Mouse (Mus musculus) forebrain, postnatal 0 days (tissue): Measurements from ENCODE around the gene Apc2. TPM values are rescaled to one million over a fixed set of nuclear protein-coding genes. Genes with fewer than 3 reads are reported as not detected.
A peak's percentile ranks its signal among the peaks of the same experiment; 100 is the strongest.

ENCODE experiments used
- ATAC-seq: fragments of 200-750 bp; cut with Nextera tagmentation; 2 replicates; pipeline ENCODE4 v1.8.0; 2017; ENCODE audit warnings: mild to moderate bottlenecking, moderate library complexity
- DNase-seq: peaks from one replicate; pipeline ENCODE4 v3.0.0-alpha.2; 2015
- H3K27ac ChIP-seq: fragments of 300-500 bp; sonication (generic); 2 replicates; pipeline ENCODE4 v1.5.1; 2014; ENCODE audit warnings: low read depth, mild to moderate bottlenecking, antibody characterized with exemption, low read length, moderate library complexity, mixed read lengths
- H3K27me3 ChIP-seq: fragments of 300-500 bp; sonication (generic); 2 replicates; pipeline ENCODE4 v1.6.1; 2014; ENCODE audit warnings: mild to moderate bottlenecking, low read length, mixed read lengths; ENCODE audit not compliant: insufficient read depth
- H3K36me3 ChIP-seq: fragments of 300-500 bp; sonication (generic); 2 replicates; pipeline ENCODE4 v1.6.1; 2014; ENCODE audit warnings: mild to moderate bottlenecking, moderate library complexity; ENCODE audit not compliant: insufficient read depth
- H3K4me1 ChIP-seq: fragments of 300-500 bp; sonication (generic); 2 replicates; pipeline ENCODE4 v1.6.1; 2014; ENCODE audit warnings: antibody characterized with exemption; ENCODE audit not compliant: insufficient read depth
- H3K4me2 ChIP-seq: fragments of 300-500 bp; sonication (generic); 2 replicates; pipeline ENCODE4 v1.6.1; 2014; ENCODE audit warnings: low read depth, mild to moderate bottlenecking, moderate library complexity
- H3K4me3 ChIP-seq: fragments of 300-500 bp; sonication (generic); 2 replicates; pipeline ENCODE4 v1.5.1; 2014; ENCODE audit warnings: low read depth, low read length, mixed read lengths
- H3K9ac ChIP-seq: fragments of 300-500 bp; sonication (generic); 2 replicates; pipeline ENCODE4 v1.6.1; 2014; ENCODE audit warnings: mild to moderate bottlenecking
- H3K9me3 ChIP-seq: fragments of 300-500 bp; sonication (generic); 2 replicates; pipeline ENCODE4 v1.6.1; 2016; ENCODE audit warnings: low read length
- CTCF ChIP-seq: sonication (generic); IDR thresholded peaks from 2 replicates; pipeline ENCODE4 v1.5.1; 2016; ENCODE audit warnings: antibody characterized with exemption, control low read depth, low read depth
- WGBS: fragments of 180-500 bp; shearing (Covaris S2); extraction: QIAGEN DNeasy Blood & Tissue Kit; methylation state at CpG from one replicate; pipeline ENCODE4 v1.1.7; 2014; 5-methylcytosine and 5-hydroxymethylcytosine counted together
- polyA plus RNA-seq: library from polyadenylated mRNA; unstranded; fragments of >200 nt; fragmentation: Nextera tagmentation; extraction: Ambion mirVana; gene quantifications from 2 replicates; pipeline ENCODE4 v1.2.1, GENCODE M21; 2015
- total RNA-seq: library from RNA; depleted of rRNA; stranded (reverse); fragments of >200 nt; gene quantifications from 2 replicates; pipeline ENCODE4 v1.2.3, GENCODE M21; 2014

Apc2 gene
- total and polyA plus RNA-seq, 2 experiments from 2014 or later: 112 to 328 TPM

DNA sequence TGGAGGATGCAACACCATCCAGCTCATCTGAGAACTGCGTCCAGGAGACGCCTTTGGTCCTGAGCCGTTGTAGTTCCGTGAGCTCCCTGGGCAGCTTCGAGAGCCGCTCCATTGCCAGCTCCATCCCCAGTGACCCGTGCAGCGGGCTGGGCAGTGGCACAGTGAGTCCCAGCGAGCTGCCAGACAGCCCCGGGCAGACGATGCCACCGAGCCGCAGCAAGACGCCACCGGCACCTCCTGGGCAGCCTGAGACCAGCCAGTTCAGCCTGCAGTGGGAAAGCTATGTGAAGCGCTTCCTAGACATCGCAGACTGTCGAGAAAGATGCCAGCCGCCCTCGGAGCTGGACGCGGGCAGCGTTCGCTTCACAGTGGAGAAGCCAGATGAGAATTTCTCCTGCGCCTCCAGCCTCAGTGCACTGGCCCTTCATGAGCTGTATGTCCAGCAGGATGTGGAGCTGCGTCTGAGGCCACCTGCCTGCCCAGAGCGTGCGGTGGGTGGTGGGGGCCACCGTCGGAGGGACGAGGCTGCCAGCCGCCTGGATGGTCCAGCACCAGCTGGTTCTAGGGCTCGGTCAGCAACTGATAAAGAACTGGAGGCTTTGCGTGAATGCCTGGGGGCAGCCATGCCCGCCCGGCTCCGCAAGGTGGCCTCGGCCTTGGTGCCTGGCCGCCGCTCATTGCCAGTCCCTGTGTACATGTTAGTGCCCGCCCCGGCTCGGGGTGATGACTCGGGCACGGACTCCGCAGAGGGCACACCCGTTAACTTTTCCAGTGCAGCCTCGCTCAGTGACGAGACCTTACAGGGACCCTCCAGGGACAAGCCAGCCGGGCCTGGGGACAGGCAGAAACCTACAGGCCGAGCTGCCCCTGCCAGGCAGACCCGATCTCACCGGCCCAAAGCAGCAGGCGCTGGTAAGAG lies 17.1 kb downstream of the Apc2 start:
- no peaks in the 10 kb centered on the region for H3K4me1 ChIP-seq
- H3K9me3 ChIP-seq: no peaks in the 10 kb centered on the region
- no peak overlapping the region; the same call in 1 of the 2 replicates for H3K27ac ChIP-seq
- DNase-seq: no peak
- no peak for ATAC-seq
- WGBS: 75% methylated on average over 54 of the region's 54 CpGs
- no peaks in the 10 kb centered on the region for H3K27me3 ChIP-seq
- H3K36me3 ChIP-seq: peaks cover 98% of the 10 kb centered on the region
- H3K4me2 ChIP-seq: no peak overlapping the region
- TF ChIP-seq CTCF: no peak
- no peak overlapping the region for H3K9ac ChIP-seq
- H3K4me3 ChIP-seq: no peak overlapping the region

DNA sequence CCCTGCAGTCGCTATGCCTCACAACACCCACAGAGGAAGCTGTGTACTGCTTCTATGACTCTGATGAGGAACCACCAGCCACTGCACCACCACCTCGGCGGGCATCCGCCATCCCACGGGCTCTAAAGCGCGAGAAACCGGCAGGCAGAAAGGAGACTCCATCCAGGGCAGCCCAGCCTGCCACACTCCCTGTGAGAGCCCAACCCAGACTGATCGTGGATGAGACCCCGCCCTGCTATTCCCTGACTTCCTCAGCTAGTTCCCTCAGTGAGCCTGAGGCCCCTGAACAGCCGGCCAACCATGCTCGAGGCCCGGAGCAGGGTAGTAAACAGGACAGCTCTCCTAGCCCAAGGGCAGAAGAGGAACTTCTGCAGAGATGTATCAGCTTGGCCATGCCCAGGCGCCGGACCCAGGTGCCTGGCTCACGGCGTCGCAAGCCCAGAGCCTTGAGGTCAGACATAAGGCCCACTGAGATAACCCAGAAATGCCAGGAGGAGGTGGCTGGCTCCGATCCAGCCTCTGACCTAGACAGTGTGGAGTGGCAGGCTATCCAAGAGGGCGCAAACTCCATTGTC lies 17.9 kb downstream of the Apc2 start:
- no peaks in the 10 kb centered on the region for H3K4me1 ChIP-seq
- no peak overlapping the region for H3K9ac ChIP-seq
- TF ChIP-seq CTCF: no peak
- no peaks in the 10 kb centered on the region for H3K27me3 ChIP-seq
- no peak overlapping the region for H3K4me2 ChIP-seq
- no peak overlapping the region for H3K4me3 ChIP-seq
- no peaks in the 10 kb centered on the region for H3K9me3 ChIP-seq
- no peak for ATAC-seq
- WGBS: 65% methylated on average over 20 of the region's 20 CpGs
- H3K36me3 ChIP-seq: peaks cover 96% of the 10 kb centered on the region
- H3K27ac ChIP-seq: no peak overlapping the region
- no peak for DNase-seq

DNA sequence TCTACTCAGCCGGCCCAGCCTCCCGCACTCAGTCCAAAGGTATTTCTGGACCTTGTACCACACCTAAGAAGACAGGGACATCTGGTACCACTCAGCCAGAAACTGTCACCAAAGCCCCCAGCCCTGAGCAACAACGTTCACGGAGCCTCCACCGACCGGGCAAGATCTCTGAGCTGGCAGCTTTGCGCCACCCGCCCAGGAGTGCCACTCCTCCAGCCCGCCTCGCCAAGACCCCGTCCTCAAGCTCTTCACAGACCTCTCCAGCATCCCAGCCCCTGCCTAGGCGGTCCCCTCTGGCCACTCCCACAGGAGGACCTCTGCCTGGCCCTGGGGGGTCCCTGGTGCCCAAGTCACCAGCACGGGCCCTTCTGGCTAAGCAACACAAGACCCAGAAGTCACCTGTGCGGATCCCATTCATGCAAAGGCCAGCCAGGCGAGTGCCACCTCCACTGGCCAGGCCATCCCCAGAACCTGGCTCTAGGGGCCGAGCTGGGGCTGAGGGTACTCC lies 18.8 kb downstream of the Apc2 start:
- ATAC-seq (no peak), DNase-seq (no peak)
- Histone ChIP-seq H3K36me3 (peaks cover 88% of the 10 kb centered on the region), H3K4me3 (no peak overlapping the region), H3K4me2 (no peak overlapping the region), H3K4me1 (peaks cover 2% of the 10 kb centered on the region; the same call in 1 of the 2 replicates), H3K27me3 (no peaks in the 10 kb centered on the region), H3K27ac (no peak overlapping the region), H3K9ac (no peak overlapping the region), H3K9me3 (no peaks in the 10 kb centered on the region)
- WGBS: 63% methylated on average over 16 of the region's 16 CpGs
- no peak for TF ChIP-seq CTCF

DNA sequence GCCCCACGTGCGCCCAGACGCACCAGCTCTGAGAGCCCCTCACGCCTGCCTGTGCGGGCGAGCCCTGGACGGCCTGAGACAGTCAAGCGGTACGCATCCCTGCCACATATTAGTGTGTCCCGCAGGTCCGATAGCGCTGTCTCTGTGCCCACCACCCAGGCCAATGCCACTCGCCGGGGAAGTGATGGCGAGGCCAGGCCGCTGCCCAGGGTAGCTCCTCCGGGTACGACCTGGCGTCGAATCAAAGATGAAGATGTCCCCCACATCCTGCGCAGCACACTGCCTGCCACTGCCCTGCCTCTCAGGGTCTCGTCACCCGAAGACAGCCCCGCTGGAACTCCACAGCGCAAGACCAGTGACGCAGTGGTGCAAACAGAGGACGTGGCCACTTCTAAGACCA lies 19.5 kb downstream of the Apc2 start:
- no peak overlapping the region for H3K9ac ChIP-seq
- H3K27ac ChIP-seq: 0 out of 2 replicates have a peak overlapping the region, but pooled peaks have one; percentile 9
- H3K4me2 ChIP-seq: no peak overlapping the region
- H3K36me3 ChIP-seq: peaks cover 82% of the 10 kb centered on the region
- peaks cover 3% of the 10 kb centered on the region; the same call in 1 of the 2 replicates for H3K4me1 ChIP-seq
- H3K4me3 ChIP-seq: no peak overlapping the region
- TF ChIP-seq CTCF: no peak
- no peak for ATAC-seq
- no peak for DNase-seq
- H3K27me3 ChIP-seq: no peaks in the 10 kb centered on the region
- H3K9me3 ChIP-seq: no peaks in the 10 kb centered on the region
- WGBS: 60% methylated on average over 27 of the region's 27 CpGs

DNA sequence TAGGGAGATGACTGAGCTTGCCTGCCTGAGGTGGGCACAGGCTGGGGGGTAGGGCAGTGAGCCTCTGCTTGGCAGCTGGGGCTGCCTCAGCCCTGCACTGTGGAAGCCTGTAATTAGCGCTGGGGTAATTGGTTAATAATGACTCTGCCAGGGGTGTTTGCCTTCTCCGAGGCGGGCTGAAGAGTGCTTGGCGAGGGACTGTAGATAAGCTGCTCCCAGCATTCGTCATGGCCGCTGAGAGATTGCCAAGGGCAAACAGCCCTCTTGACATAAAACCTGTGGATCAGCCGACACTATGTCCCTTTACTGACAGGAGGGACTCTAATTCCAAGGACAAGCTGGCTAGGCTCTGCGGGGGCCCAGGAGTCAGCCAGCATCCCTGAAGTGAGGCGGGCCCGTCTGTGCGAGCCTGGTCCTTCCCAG lies 20.6 kb downstream of the Apc2 start:
- Histone ChIP-seq H3K27me3 (no peaks in the 10 kb centered on the region), H3K36me3 (peaks cover 72% of the 10 kb centered on the region), H3K9ac (no peak overlapping the region), H3K9me3 (no peaks in the 10 kb centered on the region), H3K4me2 (no peak overlapping the region), H3K27ac (peak overlapping the region; percentile 21; the same call in 1 of the 2 replicates), H3K4me1 (peaks cover 3% of the 10 kb centered on the region; the same call in 1 of the 2 replicates), H3K4me3 (no peak overlapping the region)
- TF ChIP-seq CTCF: no peak
- DNase-seq (no peak), ATAC-seq (peak; percentile 48)
- 25% methylated on average over 11 of the region's 11 CpGs for WGBS

GRCm38 (mm10) chr10:80317011-80317410 lies 21.2 kb downstream of the Apc2 start:
- peaks cover 3% of the 10 kb centered on the region; the same call in 1 of the 2 replicates for H3K4me1 ChIP-seq
- no peak for TF ChIP-seq CTCF
- peaks cover 65% of the 10 kb centered on the region for H3K36me3 ChIP-seq
- H3K27ac ChIP-seq: 0 out of 2 replicates have a peak overlapping the region, but pooled peaks have one; percentile 21
- DNase-seq (no peak), ATAC-seq (no peak)
- no peaks in the 10 kb centered on the region for H3K9me3 ChIP-seq
- no peak overlapping the region for H3K4me2 ChIP-seq
- H3K4me3 ChIP-seq: no peak overlapping the region
- H3K27me3 ChIP-seq: no peaks in the 10 kb centered on the region
- H3K9ac ChIP-seq: no peak overlapping the region
- WGBS: 69% methylated on average over 10 of the region's 10 CpGs
